ENCODE assay signal across 8 mouse cellular contexts in the genomic region with DNA sequence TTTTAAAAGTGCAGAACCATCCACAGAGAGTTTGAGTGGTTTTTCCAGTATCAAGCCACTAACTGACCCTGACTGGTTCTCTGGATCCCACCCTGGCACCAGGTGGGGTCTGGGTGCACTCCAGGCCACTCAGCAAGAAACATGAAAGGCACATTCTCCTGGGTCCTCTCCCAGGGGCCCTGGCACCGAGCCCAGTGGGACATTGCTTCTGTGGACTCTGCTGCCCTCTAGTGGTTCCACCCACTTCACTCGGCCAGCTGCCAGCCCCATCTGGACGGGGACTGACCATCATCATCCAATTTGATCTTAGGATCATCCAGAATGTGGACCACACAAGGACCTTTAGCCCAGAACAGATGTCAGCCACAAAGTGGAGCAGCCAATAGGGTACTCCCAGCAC. TPM values are rescaled to one million over a fixed set of nuclear protein-coding genes. Genes with fewer than 3 reads are reported as not detected.
DNase-seq lines count a peak whose midpoint lies in the region; ATAC-seq lines count a peak whose summit lies in the region.

No protein-coding gene starts in this region.

- peak; percentile 74 for DNase-seq in CD4-positive, CD25-positive, alpha-beta regulatory T cell, adult 2 months (ENCODE audit: low read depth, low spot score)
- peak; percentile 82 for DNase-seq in NIH3T3 (ENCODE audit: low read depth)
- peak; percentile 41 to 73 for DNase-seq in layer of hippocampus, adult 8-10 months (ENCODE audit: low spot score in 2 of 2)
- DNase-seq in spleen, adult 12 weeks (ENCODE audit: low spot score), result peak; percentile 43

- ATAC-seq in CD4-positive, CD25-positive, alpha-beta regulatory T cell, adult 4 months, result no peak
- ATAC-seq in common myeloid progenitor, adult 5-6 weeks (replicated peaks; ENCODE audit: low read depth, poor library complexity, severe bottlenecking), result 0 out of 2 replicates have a peak, but pooled peaks have one; percentile 50
- peak; percentile 48 for ATAC-seq in granulocyte monocyte progenitor cell, adult 5-6 weeks (replicated peaks; ENCODE audit: poor library complexity, severe bottlenecking)
- peak; percentile 45; the same call in 1 of the 2 replicates for ATAC-seq in megakaryocyte, adult 5-6 weeks (ENCODE audit: poor library complexity, severe bottlenecking)

RNA-seq across cellular contexts. Expression of a gene that starts 15.6 kb away (rescaled TPM):
- polyA plus RNA-seq in CD4-positive, CD25-positive, alpha-beta regulatory T cell, adult 4 months (2017; shearing (Covaris generic)), result 10 to 100 TPM; 28.7 to 35.9 TPM
- 25.4 and 40.5 TPM in 2 replicates for total RNA-seq in common myeloid progenitor, adult 5-6 weeks (2017)
- 29.6 and 31.9 TPM in 2 replicates for total RNA-seq in granulocyte monocyte progenitor cell, adult 5-6 weeks (2014; fragmentation: Nextera tagmentation)
- total RNA-seq in granulocyte monocyte progenitor cell, adult 5-6 weeks (2017), result 16.7 and 21.9 TPM in 2 replicates
- total RNA-seq in layer of hippocampus, adult 8-10 months (2022), result 10 to 100 TPM; 78.8 to 94.5 (median 89.3) TPM
- total RNA-seq in megakaryocyte, adult 5-6 weeks (2015), result 20.1 and 20.2 TPM in 2 replicates
- 22.7 and 22.8 TPM in 2 replicates for total RNA-seq in megakaryocyte, adult 5-6 weeks (2017)
